Mouse (Mus musculus) WW6 (cell line): ENCODE data around the gene Uggt1.

Experiments
- DNase-seq: peaks from one replicate; pipeline ENCODE4 v3.0.0-alpha.2; 2013; ENCODE audit warnings: low read depth, low spot score

Gene Uggt1

DNA sequence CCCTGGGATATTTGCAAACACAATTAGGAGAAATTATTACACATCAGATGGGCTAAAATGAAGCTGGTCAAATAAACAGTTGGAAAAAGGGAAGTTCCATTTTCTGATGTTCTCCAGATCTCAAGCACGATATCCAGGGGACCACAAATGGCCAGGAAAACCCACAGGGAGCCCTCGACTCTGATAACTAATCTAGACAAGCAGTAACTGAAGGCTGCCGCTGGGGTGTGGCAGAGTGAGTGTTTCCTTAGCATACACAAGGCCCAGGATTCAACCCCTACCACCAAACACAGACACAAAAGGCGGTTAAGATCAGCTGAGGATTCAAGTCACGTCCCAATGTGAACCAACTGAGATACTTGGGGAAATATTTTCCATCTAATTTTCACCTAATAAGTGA, 64.5 kb downstream of the Uggt1 start:
- no peak for DNase-seq

DNA sequence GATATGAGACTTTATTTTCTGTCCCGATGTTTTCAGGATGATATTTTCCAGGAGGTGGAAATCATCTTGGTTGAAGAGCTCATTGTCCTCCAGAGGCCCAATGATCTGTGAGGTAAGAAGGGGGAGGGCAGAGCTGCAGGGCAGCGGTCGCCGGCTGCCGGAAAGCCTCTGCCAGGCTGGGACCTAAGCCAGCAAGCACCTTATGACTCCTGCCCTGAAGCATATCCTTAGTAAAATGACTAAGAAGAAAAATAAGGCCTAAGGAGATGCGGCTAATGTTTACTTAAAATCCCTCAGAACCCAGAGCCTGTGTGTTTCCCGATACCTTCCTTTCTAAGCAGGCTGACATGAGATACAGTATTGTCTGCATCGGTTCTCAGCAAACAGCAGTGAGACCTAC, 71.1 kb downstream of the Uggt1 start:
- no peak for DNase-seq

DNA sequence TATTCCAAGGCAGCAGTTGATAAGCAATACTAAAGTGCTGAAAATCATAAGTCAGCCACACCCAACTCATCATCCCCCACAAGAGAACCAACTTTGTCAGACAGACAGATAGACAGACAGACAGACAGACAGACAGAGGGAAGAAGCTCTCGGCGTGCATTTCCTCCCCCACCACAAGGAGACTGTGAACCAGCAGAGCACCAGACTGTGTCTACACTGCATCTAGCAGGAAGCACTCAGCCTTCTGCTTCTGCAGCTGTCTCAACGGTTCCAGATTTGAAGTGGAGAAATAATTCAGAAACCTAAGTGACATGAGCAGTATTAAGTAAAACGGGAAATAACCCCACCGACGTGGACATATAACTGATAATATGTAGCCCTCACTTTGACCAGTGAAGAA, 71.6 kb downstream of the Uggt1 start:
- DNase-seq = no peak

DNA sequence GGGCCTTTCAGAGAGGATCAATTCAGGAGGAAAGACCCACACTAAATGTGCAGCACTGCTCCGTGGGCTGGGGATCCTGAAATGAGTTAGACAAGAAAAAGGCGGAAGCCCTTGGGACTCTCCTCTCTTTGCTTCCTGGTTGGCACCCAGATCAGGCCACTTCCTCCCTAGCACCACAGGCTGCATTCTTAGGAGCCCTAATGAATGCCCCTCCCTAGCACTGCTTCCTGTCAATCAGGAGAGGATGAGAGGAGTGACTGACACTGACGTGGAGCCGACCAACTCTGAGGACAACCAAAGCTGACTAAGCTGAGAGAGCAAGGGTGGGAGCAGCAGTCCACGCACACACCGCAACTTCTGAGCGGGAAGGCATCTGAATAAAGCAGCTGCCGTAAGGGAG, 81.8 kb downstream of the Uggt1 start:
- DNase-seq = no peak

DNA sequence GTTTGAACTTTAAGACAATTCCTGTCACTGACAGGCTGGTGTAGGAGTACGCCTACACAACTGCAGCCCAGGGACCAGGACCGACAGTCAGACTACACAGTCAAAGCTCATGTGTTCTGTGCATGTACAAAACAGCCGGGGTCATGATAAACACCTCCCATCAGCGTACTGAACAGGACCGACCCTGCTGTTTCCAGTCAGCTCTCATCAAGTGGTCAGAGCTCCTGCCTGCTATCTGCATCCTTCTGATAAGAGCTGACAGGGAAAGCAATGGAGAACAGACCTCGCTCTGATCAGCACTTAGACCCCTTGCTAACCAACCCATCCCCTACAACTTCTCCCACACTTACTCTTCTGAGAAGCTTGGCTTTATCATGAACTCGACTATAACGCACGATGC, 83.3 kb downstream of the Uggt1 start:
- DNase-seq = no peak

DNA sequence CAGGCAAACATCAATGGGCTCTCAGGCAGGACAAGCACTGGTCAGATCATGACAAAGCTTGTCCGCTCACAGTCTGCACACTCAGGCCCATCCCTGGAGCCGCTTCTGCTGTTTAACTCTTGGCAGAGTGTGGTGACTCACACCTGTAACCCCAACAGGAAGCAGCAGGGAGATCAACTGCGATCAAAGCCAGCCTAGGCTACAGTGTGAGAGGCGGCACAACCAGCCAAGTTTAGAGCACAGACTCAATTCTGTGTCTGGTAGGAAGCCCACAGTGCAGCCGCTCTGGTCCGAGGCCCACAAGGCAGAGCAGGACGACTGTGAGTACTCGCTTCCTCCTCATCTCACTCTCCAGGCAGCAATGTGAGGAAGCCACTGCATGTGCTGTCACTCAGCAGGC, 84.3 kb downstream of the Uggt1 start:
- DNase-seq = no peak

DNA sequence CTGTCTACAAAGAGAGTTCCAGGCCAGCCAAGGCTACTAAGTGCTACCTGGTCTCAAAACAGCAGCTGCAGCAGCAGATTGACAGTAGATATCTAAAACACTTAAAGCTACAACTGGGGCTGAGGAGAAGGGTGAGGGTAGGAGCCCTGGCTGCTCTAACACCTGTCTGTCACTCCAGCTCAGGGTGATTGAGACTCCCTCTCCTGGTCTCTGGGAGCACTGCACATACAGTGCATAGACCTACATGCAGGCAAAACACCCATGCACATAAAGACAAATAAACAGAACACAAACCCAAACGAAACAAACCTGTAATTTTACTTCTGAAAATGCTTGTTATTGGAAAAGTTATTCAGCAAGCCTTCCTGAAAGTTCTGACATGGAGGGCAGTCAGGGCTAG, 95.1 kb downstream of the Uggt1 start:
- DNase-seq = peak; percentile 16

DNA sequence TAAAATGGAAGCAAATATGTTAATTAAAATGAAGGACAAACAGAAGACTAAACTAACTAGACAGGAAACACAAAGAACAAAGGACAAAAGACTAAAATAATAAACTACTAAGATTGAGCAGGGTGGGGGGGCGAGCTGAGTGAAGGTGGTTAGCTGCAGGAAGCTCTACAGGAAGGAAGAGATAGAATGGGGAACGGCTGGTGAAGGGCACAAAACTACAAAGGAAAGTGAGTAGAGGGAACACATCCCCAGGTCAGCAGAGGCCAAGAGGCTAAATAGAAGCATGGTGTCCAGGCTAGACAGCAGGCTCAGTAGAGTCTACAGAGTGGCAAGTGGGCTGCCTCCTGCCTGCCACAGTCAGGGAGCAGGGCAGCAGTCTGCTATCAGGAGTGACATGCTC, 95.7 kb downstream of the Uggt1 start:
- DNase-seq = no peak

DNA sequence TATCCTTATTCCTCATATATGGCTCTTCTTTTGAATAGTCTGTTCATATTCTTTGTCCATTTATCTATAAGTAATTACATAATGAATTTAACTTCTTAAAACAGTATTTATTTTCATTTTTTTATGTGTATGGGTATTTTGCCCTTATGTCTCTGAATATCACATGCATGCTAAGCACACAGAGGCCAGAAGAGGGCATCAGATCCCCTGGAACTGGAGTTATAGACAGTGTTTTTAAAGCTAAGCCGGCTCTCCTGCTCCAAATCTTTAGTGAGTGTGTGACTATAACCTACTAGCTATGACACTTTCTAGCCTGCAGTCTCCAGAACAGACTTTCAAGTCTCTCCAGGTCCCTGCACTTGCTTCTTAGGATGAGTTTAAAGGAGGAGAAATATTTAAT, 99.5 kb downstream of the Uggt1 start:
- no peak for DNase-seq

DNA sequence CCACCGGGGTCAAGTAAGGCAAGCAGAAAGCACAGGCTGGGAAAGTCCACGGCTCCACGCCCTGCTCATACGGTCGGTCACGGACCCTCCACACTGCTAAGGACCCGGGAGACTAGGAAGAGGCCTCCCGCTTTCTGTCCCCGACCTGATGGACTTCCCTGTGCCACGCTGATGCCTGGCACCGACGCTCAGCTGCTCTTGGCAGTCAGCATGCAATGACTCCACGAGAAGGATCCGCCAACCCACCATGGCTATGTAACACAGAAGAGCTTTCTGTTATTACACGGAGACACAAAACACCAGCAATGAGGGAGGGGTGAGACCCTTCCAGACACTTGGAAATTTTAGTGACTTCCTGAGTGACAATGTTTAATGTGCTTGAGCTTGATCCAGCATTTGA, 104.2 kb downstream of the Uggt1 start:
- no peak for DNase-seq

DNA sequence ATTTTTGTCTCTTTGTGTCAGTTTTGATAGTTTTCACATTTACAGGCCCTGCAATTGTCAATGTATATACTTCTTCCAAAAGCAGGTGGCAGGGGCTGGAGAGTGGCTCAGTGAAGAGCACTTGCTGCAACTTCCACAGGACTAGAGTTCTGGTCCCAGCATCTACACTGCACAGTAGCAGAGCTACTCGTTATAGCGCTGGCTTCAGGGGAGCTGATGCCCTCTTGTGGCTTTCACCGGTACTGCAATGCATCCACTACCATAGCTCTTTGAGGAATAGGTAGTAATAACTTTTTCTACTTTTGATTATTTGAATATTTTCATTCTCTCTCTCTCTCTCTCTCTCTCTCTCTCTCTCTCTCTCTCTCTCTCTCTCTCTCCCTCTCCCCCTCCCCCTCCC, 109.9 kb downstream of the Uggt1 start:
- DNase-seq = peak; percentile 26

DNA sequence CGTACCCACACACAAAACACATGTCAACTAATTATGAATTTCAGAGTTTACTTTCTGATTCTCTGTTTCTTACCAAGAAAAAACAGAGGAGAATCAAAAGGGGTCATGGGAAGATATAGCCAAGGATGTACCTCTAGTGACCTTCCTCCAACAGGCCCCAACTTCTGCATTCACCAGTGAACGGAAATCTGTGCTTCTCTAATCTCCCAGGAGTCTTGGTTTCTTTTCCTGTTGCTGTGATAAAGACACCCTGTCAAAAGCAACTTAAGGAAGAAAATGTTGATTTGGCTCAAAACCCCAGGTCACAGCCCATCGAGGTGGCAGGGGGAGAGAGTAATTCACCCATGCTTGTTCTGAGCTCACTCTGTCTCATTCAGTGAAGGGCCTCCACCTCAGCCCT, 110.9 kb downstream of the Uggt1 start:
- no peak for DNase-seq

DNA sequence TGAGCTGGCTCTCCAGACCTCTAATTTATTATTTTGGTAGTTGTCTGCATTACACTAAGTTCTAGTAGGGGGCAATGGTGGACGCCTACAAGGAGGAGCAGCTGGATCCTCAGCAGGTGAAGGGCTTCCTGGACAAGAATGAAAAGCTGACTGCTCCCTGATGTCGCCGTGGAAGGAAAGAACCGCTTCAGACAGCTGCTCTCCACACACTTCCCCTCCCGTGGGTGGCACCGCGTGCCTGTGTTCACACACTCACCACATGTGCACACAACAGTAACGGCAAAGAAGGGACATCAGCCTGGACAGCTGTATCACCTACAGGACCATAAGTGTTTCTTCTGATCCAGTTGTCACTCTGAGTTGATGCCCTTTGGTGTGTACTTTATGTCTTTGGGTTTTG, 111.5 kb downstream of the Uggt1 start:
- no peak for DNase-seq

DNA sequence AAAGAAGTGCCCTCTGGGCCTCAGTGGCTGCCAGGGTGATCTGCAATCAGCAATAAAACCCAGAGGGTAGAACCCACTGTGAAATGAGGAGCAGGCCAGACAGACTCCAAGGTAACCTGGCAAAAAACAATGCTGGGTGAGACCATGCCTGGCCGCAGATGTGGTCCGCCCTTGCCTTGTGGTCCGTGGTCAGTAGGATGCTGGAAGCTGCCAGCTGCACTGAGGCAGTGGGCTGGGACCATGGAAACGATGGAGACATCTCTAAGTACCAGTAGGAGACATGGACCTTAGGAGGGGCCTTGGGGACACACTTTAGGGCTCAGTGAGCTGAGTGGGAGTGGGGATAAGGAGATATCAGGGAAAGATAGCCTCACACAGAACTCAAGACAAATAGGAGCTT, 112.3 kb downstream of the Uggt1 start:
- no peak for DNase-seq

DNA sequence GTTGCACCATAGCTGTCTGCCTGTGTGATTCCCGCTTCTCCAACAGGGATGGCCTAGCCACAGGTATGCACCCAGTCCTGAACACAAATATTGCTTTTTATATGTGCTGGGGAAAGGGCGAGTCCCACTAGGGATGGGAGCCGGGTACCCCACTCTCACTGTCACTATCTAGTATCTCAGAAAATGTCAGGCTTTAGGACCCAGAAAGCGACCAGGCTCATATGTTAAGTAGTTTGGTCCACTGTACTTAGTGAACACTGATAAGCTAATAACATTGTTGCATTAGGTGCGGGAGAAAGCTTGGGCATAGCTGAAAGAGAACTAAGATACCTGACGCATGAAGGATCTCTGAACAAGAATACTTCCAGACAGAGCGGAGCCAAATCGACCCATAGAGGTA, 112.8 kb downstream of the Uggt1 start:
- no peak for DNase-seq

DNA sequence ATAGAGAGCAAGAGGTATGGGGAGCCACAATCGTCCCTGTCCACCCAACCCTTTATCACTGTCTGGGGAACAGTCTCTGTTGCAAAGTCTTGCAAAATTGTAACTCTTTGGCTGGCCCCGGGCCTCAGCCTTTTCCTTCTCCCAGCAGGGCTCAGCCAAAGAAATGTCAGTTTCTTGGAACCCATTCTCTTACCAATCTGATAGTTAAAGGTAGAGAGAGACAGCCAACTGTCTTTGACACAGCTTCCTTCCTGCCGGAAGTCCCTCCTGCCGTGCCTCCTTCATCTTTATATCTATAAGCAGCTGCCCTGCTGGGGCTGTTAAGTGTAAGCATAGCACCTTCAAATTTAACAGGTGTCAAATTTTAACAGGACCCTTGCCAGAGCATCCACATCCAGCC, 113.4 kb downstream of the Uggt1 start:
- DNase-seq = no peak

DNA sequence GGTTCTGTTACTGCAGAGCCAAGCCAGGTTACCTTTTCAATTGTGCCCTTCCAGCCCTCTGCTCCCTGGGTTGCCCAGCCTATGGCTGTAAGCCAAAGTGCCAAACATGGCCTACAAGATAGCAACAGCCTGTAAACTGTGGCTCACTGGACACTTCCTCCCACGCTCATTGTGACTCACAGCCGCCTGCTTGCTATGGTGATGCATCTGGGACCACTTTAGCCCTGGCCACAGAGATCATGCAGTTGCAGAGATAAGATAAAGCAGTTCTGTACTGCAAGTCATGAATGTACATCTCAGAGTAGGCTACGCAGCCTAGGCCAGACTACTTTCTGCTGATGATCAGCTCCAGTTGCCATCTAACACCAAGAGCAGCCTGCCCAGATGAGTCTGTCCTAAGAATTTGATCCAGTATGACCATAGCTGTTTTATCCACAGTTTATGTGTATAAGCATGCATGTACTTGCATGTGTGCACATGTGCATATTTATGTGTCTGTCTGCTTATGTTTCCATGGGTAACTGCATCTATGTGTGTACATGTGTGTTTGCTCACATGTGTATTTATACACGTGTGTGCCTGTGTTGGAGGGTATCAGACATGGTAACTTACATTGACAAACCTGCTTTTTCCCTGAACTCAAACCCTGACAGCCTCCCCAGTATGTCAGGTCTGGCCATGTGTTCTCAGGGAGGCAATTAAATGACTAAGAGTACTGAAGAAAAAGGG, 114.0 kb downstream of the Uggt1 start:
- no peak for DNase-seq

DNA sequence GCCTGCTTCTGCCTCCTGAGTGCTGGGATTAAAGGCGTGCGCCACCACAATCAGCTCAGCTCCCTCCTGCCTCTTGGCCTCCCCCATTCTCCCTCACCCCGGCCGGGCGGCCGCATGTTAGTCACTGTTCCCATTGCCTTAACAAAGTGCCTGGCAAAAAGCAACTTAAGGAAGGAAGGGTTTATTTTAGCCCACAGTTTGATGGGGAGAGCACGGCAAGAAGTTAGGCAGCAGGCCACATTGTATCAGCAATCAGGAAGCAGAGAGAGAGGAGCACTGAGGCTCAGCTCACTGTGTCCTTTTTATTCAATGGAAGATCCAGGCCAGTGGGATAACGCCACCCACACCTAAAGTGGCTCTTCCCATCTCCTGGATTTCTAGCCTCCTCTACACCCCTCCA, 114.6 kb downstream of the Uggt1 start:
- no peak for DNase-seq

DNA sequence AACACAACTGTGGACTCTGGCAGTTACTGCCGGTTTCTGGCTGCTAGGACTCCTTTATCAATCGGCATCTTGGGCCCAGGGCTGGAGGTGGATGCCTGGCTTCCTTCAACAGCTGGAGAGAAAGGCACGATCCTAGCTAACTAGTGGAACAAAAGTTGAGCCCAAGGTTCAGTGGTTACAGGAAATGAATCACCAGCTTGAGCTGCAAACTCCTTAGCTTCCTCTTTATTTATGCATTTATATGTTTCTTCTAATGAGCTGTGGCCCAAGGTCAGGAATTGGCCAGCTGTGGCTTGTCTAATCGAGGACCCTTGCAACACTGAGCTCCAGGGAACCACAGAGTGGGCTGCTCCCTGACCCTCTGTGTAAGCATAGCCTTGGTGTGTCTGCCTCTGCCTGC, 115.4 kb downstream of the Uggt1 start:
- no peak for DNase-seq

DNA sequence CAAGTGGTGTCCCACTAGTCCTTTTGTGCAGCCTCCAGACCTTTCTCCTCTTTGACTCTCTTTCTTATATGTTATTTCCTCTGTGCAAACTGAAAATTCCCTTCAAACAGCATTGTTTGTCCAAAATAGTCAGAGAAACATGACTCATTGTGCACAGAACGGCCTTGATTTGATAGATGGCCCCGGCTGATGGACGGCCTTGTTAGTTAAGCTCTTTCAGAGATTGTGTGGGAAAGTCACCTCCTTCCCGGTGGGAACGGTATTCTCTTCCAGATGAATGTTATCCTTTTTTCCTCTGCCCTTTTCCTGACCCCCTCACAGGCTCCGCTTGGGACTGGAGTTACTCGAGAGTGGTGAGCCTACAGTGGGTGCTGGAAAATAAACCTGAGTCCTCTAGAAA, 119.4 kb downstream of the Uggt1 start:
- DNase-seq = no peak

DNA sequence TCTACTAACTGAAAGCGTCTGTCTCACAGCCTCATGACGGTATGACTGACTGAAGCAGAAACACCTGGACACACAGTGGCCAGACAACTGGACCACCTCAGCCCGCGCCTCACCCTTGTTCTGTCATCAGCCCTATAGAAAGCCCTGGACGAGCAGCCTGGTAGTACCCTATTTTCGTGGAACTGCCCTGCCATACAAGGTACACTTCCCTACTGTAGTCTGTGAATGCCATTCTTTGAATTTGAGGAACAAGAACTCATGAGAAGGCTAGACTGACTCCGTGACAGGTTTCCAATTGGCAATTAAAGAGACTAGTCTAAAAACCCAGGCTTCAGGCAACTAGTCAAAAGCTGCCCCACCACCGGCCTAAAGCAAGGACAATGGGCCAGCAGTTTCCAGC, 123.3 kb downstream of the Uggt1 start:
- no peak for DNase-seq

DNA sequence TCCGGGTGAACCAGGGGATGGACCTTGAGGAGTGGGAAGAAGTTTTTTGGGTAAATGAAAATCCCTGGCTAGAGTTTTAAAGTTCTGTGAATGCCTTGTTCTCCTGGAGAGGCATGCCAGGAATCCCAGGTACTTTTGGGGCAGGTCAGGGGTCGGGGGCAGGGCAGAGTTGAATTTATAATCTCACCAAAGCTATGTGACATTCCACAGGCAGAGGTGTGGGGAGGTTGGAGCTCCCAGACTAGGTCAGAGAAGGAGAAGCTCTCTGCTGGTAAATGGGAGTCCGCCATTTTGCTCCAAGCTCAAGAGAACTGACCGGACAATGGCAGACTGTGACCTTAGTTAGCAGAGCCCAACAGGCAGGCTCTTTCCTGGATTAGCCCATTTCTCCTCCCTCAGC, 125.1 kb downstream of the Uggt1 start:
- no peak for DNase-seq

DNA sequence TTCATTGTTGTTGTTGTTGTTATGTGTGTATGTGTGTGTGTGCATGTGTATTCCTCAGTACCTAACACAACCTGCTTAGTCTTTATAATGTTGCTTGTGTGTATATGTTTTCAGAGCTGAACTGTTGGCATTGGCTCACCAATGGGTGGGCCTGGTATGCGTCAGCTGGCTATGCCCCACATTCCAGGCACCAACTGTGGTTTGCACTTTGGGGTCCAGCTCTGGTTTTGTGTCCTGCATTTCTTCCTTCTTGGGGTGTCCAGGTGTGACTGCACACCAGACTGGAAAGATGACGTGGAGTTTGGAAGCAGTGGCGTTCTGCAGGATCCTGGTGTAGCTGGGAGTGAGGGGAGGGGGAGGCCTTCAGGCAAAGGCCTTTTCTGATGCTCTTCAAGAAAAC, 125.6 kb downstream of the Uggt1 start:
- no peak for DNase-seq

DNA sequence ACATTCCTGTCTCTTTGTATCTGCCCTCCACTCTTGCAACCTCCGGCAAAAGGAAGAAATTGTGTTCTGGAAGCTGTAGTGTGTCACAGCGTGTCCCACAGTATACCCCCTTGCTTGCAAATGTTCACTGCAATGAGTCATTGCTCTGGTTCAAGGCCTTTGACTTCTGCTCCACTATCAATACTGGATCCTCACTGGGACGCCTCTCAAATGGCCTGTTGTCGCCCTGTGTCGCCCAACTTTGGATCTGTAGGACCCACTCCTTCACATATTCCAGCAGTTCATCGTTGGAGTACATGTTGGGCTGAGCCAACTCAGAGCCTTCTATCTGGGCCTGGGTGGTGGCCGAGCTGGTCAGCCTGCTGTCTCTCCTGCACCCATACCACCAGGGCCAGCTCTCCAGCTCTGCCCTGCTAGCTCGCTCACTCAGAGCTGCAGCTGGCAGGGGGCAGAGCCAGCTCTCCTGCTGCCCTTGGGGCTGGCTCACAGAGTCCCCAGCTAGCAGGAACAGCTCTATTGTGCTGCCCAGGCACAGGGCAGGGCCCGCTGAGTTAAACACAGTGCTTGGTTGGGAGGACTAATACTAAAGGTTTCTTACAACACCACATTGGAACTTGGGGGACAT, 126.3 kb downstream of the Uggt1 start:
- no peak for DNase-seq
